Mouse (Mus musculus) bone marrow macrophage, adult 2 months (primary cell): ENCODE measurements around the gene Ap5s1.

ENCODE experiments used
- CTCF ChIP-seq: IDR thresholded peaks from 2 replicates; pipeline ENCODE4 v1.5.1; 2012; ENCODE audit warnings: low read depth, mild to moderate bottlenecking, low read length, moderate library complexity
- POLR2A ChIP-seq: IDR thresholded peaks from 2 replicates; pipeline ENCODE4 v1.6.1; 2012; ENCODE audit warnings: mild to moderate bottlenecking, low read depth, low read length, borderline replicate concordance

- TF ChIP-seq CTCF, result no peak
- TF ChIP-seq POLR2A, result no peak
Observed at GRCm38 (mm10) chr2:131190344-131191004, 16.4 kb upstream of the Ap5s1 start.
